Mouse (Mus musculus): ENCODE measurements at regions not wholly inside any gene's neighbourhood (a gene's known extent, or its start where the extent isn't known, plus 50 kb on each side); places are given as distances from the start of the nearest gene placed in this dataset.

DNA sequence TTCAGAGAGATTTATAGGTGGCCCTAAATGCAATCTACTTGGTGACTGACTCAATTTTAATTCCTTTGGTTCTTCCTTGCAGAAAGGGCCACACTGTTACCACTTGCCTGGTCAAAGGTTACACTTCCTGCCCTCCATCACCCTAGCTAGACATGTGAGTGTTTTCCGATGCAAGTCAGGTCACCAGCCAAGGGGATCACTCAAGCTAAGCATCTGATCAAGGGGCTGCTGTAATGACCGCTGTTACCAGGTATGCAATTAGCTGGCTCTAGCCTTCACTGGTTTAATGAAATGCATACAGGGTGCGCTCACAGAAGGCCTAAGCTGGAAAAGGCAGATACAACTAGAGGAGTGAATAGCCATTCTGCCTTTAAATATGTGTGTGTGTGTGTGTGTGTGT, 105.1 kb downstream of the Mtx2 start:
- DNase-seq (ENCODE audit: inconsistent ontology term), result no peak

DNA sequence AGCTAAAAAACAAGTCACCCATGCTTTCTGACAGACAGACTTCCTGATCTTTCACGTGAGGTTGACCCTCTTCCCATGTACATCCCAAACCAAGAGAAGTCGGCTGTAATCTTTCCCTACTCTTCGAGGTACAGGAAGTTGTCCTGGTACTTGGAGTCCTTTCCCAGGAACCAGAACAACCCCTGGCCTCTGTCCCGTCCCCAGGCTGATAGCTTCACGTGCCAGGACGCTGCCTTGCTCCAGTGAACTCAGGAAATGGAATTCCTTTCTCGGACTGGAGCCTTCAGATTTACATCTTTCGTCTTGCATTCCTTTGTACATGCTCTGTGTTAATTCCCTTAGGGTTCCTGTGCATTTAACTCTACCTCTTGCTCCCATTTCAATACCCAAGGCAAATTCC, 107.6 kb downstream of the Mtx2 start:
- DNase-seq (ENCODE audit: inconsistent ontology term), result peak; percentile 2

DNA sequence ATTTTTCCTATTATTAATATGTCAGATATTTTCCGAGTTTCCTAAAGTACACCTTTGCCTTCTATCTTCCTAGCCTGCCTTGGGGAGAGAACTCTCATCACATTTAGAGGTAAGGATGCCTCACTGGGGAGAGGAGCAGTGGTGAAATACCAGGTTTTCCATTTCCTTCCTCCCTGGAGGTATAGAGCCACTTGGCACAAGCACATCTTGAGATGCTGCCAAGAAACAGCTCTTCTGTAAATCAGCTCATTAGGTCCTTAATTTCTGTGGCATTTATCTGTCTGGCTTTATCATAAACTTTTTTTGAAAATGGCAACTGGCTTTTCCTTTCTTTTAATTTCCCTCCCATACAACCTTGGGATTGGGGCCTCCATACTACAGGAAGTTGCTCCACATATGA, 108.2 kb downstream of the Mtx2 start:
- DNase-seq (ENCODE audit: inconsistent ontology term), result no peak

- DNase-seq (ENCODE audit: inconsistent ontology term), result no peak
Observed at GRCm38 (mm10) chr2:74938711-74939110, 113.1 kb downstream of the Mtx2 start.

GRCm38 (mm10) chr2:74941966-74942365, 116.4 kb downstream of the Mtx2 start:
- no peak for DNase-seq (ENCODE audit: inconsistent ontology term)

- DNase-seq (ENCODE audit: inconsistent ontology term), result no peak
Observed at GRCm38 (mm10) chr2:74942611-74943198, 117.1 kb downstream of the Mtx2 start.

DNA sequence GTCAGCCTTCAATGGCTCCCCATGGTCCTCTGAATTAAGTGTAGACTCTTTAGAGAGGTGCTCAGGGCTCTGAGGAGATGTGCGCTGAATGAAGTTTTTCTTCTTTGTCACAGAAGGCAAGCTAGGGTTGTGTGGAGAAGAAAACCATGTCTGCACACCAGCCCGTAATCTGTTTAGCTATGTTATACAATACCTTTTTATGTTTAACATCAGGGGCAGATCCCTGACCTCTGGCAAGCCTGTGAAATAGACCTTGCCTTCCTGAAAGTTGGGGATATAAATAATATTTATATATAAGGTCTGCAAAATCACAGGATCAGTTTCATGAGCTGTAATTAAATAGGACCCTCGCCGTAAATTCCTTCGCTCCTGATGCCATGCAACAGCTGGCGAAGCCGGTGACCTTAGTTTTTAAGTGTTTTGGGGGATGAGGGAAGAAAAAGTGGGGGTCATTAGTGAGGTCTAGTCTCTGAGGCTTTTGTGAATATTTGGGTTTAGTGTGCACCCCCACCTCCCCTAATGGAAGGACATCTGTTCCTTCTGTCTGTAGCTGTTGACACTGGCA, 119.7 kb downstream of the Mtx2 start:
- no peak for DNase-seq (ENCODE audit: inconsistent ontology term)

- no peak for DNase-seq (ENCODE audit: inconsistent ontology term)
Observed at GRCm38 (mm10) chr2:74951401-74952260, 126.0 kb downstream of the Mtx2 start.

DNA sequence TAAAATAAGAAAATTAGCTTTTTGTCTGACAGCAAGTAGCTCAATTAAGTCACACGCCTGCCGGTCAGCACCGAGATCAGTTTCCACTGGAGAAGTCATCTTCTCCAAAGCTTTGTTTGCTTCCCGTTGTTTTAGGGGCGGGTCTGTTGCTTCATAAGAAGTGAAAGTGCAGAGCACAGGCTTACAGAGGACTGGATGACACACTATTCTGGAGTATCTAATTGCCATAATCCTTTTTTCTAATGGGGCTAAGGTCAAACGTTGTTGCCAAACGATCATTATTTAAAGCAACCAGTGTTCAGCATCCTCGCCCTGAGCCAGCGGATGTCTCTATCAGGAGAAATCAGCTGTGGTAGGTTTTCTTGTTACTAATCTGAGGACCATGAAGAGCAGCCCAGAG, 128.5 kb downstream of the Mtx2 start:
- no peak for DNase-seq (ENCODE audit: inconsistent ontology term)

DNA sequence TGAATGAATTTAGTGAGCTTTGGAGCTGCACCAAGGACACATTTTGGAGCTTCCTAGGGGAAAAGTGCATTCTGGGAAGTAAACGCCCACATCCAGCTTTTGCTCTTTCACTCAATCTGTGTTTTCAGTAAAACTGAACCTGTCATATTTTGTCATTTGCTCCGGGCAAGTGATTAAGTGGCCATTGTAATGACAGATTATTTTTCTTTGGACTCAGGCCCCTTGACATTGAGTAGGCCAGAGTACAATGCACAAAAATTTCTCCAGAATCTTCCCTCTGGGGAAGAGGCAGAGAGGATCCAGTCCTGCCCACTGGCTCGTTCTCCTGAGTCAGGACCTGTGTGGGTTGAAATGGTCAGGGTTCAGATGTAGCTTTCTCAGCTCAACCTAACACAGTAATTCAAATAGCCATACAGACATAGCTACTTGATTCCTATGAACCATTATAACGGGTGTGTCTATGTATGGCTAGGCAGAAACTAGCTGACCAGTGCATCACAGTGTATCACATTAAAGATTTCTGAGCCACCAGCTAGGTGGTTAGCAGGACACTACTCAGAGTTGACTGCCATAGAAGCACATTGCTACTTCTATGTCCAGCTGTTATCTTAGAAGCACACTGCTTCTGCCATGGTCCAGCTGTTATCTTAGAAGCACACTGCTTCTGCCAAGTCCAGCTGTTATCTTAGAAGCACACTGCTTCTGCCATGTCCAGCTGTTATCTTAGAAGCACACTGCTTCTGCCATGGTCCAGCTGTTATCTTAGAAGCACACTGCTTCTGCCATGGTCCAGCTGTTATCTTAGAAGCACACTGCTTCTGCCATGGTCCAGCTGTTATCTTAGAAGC, 129.9 kb downstream of the Mtx2 start:
- DNase-seq (ENCODE audit: inconsistent ontology term), result no peak

- no peak for DNase-seq (ENCODE audit: inconsistent ontology term)
Observed at GRCm38 (mm10) chr2:74956129-74956450, 130.5 kb downstream of the Mtx2 start.

GRCm38 (mm10) chr2:74956556-74956955, 131.0 kb downstream of the Mtx2 start:
- no peak for DNase-seq (ENCODE audit: inconsistent ontology term)

DNA sequence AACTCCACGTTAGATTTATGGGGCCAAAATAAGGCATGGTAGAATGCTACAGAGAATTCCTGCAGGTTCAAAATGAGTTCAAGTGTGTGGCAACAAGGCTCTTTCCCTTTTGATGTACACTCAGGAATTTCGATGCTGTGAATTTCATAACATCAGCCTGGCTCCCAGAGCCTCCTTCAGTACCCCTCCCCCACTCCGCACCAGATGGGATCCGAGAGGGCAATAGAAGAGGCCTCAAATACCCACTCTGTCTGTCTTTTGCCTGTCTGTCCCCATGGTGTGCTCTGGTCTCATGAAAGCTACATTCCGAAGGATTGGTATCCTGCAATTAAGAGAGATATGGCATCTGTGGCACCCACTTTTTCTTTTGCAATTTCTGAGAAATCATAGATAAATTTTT, 134.3 kb downstream of the Mtx2 start:
- no peak for DNase-seq (ENCODE audit: inconsistent ontology term)

- DNase-seq (ENCODE audit: inconsistent ontology term), result no peak
Observed at GRCm38 (mm10) chr2:74962416-74962815, 136.8 kb downstream of the Mtx2 start.

DNA sequence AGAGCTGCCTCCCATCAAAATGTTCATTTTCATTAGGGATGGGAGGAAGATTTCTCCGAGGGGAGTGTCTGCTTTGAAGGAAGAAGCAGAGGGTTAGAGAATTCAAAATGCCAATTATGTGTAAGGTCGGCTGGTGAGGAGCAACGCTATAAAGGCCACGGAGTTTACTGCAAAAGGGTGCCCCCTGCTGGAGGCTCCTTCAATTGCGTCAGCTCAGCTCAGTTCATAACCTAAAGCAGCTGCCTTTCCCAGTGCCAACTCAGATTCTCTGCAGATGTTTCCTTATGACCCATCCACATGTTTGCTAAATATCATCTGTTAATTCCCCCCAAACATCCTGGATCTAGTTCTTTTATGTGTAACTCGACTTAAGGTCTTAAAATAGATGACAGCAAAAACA, 138.8 kb downstream of the Mtx2 start:
- DNase-seq (ENCODE audit: inconsistent ontology term), result peak; percentile 63

DNA sequence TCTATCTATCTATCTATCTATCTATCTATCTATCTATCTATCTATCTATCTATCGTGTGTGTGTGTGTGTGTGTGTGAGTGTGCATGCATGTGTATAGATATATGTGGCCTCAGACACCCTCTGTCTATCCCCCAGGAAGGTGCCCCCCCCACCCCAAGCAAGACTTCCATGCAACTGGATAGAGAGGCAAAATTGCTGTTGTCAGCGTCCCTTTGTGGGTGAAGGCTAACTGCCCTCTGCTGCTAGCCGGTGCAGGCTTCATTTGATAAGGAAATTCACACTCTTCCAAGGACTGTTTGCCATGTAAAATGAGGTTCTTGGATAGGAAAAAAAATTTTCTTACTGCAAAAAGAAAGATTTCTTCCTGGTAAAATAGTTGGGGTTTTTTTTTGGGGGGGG, 139.4 kb downstream of the Mtx2 start:
- no peak for DNase-seq (ENCODE audit: inconsistent ontology term)

GRCm38 (mm10) chr2:74965384-74966060, 139.9 kb downstream of the Mtx2 start:
- no peak for DNase-seq (ENCODE audit: inconsistent ontology term)

GRCm38 (mm10) chr2:74970611-74971265, 145.1 kb downstream of the Mtx2 start:
- DNase-seq (ENCODE audit: inconsistent ontology term), result no peak

- DNase-seq (ENCODE audit: inconsistent ontology term), result no peak
Observed at GRCm38 (mm10) chr2:74973386-74973785, 147.8 kb downstream of the Mtx2 start.

- DNase-seq (ENCODE audit: inconsistent ontology term), result no peak
Observed at GRCm38 (mm10) chr2:74974595-74975325, 149.2 kb downstream of the Mtx2 start.

- no peak for DNase-seq (ENCODE audit: inconsistent ontology term)
Observed at GRCm38 (mm10) chr2:74977348-74977747, 151.7 kb downstream of the Mtx2 start.

Data from Muller cell, postnatal 12 days (primary cell).